Mouse (Mus musculus) megakaryocyte-erythroid progenitor cell, adult 5-6 weeks (primary cell): Measurements from ENCODE around the gene Kcnj10. TPM values are rescaled to one million over a fixed set of nuclear protein-coding genes. Genes with fewer than 3 reads are reported as not detected.
A peak's percentile ranks its signal among the peaks of the same experiment; 100 is the strongest.

Source experiments
- ATAC-seq: replicated peaks from 2 replicates; pipeline ENCODE4 v1.8.0; 2016; ENCODE audit warnings: mild to moderate bottlenecking, inconsistent platforms; ENCODE audit not compliant: severe bottlenecking, poor library complexity, low FRiP score, low TSS enrichment
- total RNA-seq, 2 experiments: library from RNA; stranded (forward) in 1 of 2; stranded (reverse) in 1 of 2; fragments of 200-1000, 215-1000 nt in 1 of 2; fragments of >200 nt in 1 of 2; fragmentation: Nextera tagmentation in 1 of 2; gene quantifications; 2 replicates each; pipeline ENCODE4 v1.2.3; 2014 to 2017

The Kcnj10 gene
- total RNA-seq, 2 experiments from 2014 or later: 0.75 TPM; not detected in 1

DNA sequence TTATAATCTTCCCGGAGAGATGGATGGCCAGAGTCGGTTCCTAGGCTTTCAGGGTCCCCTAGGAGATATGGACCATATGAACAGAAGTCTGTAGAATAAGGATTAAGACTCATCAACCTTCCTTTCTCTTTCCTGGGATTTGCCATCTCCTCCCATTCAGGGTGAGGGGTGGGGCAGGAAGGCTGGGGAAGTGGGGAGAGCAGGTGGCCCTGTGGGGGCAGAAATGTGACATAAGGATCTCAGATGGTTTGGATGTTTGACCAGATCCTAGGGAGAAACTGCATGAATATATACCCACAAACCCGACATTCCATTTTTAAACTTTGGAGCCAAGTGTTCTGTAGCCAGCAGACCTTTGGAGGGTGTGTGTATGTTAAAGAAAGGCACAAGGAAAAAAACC lies 13.0 kb upstream of the Kcnj10 start:
- ATAC-seq: no peak

DNA sequence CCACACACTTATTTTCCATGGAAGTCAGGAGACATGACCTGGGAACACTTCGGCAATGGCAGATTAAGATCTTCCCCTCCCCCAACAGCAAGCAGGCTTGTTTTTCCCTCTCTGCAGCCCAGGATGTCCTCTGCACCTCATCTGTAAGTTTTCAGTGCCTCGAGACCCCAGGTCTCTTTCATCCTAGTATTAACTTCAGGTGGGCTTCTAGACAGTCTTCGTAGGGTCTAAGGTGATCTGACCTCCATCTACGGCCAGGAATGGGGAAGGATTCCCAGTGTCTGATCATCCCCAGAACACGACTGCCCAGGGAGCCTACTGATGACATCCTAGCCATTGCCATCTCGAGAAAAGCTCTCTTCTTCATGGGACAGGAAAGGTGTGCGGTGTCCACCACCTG lies 12.5 kb upstream of the Kcnj10 start:
- no peak for ATAC-seq

DNA sequence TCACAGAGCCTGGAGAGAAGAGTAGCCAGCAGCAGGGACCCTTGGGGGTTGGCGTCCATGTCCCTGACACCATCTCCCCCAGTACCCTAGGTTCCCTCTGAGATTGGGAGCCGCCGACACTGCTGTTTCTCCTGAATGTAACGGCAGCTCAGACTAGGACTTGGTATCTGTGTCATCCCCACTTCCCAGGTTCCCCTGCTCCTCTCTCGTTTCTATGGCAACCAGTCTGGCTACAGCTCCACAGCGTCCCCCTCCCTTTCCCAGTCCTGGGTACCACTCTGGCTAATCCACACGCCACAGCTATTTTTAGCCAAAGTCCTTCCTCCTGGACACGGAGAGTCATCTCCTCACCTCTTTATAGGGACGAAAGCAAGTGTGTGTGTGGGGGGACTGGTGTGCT lies 11.9 kb upstream of the Kcnj10 start, which contains the start of gene Kcnj9:
TSS of gene Kcnj9 (minus strand) at position 188 of the 400 bp plus-strand sequence.
- no peak for ATAC-seq

DNA sequence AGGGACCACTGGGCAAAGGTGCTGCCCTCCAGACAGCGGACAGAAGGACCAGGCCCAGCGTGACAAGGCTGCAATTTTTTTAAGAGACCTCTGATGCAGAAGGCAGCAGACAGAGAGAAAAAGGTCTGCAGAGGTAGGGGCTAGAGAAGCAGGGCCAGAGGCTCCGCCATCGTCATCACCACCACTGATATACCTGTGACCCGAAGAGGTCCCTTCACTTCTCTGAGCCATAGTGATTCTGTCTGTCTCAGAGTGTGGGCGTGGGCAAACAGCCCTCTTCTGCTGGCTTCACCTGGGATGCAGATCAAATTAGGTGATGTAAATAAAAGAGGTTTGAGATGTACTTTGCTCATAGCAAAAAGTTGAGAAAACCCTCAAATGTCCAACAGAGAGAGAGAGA lies 11.4 kb upstream of the Kcnj10 start:
- no peak for ATAC-seq

DNA sequence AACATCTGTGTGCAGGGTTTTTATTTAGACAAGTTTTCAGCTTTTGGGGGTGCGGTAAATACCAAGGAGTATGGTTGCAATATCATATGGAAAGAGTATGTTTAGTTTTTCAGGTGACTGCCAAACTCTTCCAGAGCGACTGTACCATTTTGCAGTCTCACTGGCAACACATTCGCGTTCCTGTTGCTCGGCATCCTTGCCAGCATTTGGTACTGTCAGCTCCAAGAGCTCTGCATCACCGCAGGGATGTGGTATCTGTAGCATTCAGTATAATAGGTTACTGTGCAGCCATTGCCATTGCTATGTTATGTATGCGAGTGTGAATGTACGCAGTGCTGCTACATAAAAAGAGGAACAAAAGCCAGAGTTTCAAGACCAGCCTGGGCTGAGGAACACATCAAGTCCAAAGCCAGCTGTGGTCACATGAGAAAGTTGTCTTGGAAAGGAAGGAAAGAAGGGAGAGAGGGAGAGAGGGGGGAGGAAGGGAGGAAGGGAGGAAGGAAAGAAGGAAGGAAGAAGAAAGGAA lies 9.5 kb upstream of the Kcnj10 start:
- ATAC-seq: no peak

DNA sequence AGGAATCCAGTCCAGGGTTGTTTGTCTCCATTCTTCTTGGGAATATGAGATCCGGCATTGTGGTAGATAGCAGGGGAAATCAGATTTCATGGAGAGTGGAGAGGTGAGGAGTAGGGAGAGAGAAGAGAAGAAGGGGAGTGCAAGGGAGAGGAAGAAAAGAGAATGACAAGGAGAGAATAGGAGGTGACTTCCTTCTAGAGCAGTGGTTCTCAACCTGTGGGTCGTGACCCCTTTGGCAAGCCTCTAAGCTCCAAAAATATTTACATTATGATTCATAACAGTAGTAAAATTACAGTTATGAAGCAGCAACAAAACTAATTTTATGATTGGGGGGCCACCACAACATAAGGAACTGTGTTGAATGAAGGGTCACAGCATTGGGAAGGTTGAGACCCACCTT lies 8.1 kb upstream of the Kcnj10 start:
- ATAC-seq: no peak

DNA sequence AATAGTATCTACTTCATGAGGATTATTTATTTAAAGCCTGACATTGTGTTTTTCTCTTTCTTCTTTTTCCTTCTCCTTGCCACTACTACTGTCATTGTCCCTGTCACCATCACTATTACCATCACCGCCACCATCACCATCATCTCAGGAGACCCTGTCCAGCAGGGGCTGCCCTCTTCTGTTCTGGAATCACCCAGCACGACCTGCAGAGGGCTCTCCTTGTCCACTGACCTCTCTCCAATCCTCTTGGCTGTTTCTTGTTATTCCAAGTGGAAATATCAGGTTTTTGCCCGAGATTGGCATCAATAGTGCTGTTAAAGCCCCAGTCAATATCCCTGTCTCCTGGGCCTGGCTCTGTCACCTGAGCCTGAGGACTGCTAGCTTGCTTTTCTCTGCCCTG lies 7.5 kb upstream of the Kcnj10 start:
- no peak for ATAC-seq

DNA sequence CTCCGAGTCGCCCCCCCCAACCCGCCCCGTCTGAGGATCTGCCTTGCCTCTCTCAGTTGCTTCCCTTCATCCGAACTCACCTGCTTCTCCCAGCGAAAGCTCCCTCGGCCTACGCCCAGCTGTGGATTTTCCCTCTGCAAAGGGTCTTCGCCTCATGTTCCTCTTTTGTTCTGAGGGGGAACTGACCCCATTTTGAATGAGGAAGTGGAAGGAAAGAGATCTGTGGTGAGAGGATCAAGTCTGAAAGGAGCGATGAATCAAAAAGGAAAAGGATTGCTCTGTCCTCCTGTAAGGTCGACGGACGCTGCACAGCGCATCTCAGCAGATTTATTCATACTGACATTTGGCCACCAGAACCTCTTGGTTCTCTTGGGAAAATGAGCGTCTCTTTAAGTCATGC lies 5.2 kb upstream of the Kcnj10 start:
- no peak for ATAC-seq

DNA sequence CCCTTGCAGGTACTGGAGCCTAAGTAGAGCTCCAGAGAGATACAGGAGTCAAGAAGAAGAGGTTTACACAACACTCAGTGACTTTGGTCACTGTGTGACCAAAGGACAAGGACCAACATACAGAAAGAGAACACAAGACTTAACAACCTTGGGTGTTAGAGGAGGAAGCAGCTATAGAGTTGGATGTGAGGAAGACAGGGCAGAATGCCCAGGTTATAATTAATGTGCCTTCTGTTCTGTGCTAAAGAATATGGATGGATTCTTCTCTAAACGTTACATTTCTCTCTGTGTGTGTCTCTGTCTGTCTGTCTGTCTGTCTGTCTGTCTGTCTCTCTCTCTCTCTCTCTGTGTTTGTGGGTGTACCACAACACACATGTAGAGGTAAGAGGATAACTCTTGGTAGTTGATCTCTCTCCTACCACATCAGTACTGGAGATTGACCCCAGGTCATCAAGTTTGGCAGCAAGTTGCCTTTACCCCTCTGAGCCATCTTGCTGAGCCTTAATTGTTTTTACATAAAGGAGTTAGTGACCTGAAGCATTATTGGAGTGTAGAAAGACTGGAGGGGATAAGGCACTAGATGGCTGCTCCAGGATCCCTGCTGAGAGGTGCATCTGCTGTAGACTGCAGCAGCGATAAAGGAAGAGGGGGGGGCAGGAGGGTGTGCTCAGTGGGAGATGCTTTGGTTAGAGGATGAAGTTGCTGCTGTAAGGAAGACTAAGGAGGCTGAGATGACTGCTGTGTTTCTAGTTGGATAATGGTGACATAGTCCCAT lies 3.4 kb upstream of the Kcnj10 start:
- no peak for ATAC-seq

DNA sequence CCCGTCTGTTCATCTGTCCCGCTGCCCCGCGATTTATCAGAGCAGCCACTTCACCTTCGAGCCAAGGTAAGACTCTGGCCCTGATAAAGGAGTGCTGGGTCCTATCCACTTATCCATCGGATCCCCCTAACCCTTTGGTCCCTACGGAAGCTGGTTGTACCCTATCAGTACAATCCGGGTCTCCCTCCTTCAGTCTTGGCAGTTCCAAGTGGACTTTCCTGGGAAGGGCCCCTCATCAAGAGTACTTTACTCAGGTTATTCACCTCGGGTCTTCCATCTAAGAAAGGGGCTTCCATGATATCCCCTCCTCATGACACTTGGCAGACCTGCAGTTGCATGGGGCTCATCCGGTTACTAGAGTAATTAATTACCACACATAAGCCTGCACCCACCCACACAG lies 376 bp downstream of the Kcnj10 start:
- ATAC-seq: no peak

DNA sequence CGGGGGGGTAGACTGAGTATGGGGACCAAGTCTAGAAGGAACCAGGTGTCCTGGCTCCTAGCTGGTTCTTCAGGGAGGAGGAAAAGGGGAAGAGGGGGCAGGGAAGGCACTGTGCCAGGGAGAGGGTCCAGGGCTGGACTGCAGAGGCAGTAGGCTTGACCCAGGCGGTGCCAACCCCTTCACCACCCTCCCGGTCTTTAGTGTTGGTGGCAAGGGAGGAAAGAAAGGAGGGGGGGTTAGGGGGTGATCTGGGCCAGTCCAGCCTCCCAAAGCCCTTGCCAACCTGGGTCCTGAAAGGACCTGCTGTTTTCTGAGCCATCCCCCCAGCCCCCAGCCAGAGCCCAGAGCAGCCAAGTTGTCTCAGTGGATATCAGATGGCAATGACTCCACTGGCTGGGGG lies 1.7 kb downstream of the Kcnj10 start:
- no peak for ATAC-seq

DNA sequence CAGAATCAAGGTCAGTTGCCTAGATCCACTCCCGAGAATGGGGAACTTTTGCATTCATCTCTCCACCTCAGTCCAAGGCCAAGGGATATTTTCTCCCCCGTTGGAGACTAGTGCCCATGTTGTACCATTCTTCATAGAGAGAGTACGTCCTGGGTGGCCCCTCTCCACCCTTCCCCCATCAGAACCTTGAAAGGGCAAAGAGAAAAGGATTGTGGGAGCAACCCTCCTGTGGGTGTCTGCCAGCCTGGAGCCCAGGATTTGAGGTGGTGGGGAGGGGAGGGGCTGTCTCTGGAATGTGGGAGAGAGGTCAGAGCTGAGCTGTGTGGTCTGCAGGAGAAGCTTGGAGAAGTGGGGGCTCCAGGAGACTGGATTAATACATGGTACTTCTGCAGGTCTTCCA lies 2.9 kb downstream of the Kcnj10 start:
- ATAC-seq: no peak

DNA sequence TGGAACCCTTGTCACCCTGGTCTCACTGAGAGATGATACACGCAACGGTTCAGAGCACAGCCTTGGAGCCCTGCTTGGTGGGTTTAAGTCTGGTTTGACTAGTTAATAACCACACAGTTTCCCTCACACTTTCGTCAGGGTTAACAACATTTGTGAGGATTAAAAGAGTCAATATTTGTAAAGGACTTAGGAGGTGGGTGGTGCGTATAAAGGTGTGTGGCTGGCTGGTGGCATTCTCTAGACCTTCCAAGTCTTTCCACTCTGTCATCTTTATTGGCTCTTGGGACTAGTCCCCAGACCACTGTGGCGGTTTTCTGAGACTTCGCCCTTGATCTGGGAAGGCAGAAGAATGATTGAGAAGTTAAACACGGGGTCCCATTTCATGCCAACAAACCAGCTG lies 3.8 kb downstream of the Kcnj10 start:
- no peak for ATAC-seq

DNA sequence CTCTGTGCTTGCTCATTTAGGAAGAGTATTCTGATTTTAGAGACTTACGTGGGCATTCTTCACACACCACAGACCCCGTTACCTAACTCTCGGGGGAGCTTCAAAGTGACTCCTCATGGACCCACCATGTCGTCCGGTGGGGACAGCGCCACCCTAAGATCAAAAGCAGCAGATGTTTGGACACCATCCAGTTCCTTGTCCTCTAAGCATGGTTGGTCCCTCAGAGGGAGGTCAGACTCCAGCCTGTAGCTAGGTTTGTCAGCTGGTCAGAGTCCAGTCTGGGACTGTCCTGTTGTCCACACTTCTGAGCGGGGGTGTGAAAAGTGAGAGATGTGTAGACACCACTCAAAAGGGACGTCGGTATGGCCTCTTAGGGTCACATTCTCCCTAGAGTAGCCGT lies 5.7 kb downstream of the Kcnj10 start:
- no peak for ATAC-seq

DNA sequence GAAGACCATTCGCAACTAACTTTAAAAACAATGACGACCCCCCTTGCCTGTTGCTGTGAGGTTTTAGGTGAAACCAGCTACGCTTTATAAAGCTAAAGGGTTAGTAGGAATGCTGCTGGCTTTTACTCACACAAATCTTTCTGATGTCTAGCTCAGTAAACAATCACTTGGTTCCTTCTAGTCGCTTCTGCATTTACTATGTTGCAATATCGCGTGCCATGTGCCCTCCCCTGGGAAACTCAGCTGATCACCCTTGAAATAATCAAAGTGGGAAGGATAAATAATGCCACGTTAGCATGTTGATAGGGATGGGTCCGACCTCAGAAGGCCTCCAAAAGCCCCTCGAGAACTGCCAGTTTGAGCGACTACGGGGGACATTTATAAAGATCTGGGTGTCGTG lies 6.4 kb downstream of the Kcnj10 start:
- ATAC-seq: no peak

DNA sequence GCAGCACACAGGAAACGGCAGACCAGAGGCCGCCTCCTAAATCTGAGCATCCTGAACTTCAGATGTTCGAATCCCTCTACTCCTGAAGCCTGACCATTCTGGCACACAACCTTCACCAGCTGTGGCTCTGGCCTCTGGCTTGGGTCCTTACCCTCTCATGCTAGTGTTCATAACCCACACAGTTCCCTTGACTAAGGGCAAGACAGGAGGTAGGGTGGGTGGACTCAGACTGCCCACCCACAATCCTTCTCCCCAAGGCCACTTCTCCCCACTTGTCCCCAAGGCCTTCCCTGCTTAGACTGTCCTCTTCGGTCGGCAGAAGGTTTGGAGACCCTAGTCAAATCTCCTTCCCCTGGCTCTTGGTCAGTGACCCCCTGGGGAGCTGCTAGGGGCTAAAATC lies 8.5 kb downstream of the Kcnj10 start:
- no peak for ATAC-seq

DNA sequence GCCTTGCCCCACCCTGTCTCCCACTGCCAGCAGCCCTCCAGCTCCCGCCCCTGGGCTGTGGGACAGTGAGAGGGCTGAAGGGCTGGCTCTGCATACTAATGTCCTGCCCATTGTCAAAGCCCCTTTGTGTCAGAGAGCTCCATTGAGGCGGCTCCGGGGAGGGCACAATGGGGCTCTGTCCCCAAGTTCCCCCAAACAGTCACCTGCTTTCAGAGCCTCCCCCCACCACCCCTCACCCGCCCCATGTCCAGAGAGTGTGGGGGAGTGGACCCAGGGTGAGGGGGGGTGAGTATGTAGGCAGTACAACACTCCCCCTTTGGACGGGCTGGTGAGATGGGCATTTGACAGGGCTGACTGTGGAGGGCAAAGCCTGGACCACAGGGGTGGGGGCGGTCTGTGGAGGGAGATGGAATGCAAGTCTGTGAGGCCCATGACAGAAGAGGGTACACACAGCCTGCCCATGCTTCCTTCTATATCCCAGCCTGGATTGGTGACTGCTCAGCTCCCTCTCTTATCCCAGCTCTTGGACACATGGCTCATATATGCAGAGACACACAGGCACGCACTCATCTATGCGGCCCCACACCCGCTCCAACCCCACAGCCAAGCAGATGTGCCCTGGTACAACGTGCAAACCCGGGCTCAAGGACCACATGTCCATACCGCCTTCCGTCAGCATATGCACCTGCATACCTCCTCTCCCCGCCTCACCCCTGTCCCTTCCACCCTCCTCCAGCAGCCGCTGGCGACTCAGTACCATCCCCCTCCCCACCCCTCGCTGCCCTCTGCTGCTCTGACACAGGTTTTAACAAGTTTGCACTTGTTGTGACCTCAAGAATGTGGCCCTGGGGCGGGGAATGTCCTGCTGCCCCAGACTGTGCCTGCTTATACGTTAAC lies 9.2 kb downstream of the Kcnj10 start:
- ATAC-seq: no peak

DNA sequence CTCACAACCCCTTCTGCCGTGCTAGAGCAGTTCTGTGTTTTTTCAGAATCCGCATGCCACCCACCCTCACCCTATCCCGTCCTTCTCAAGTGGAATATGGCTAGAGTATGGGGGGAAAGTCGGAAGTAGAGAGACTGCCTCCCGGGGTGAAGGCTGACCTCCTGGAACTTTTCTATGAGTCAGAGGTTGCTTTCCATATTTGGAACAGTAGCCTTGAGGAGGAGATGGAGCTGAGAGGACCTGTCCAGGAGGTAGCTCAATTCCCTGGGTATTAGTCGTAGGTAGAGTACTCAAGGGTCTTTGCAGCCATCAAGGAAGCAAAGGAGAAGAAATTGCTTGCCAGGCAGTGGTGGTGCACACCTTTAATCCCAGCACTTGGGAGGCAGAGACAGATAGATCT lies 11.0 kb downstream of the Kcnj10 start:
- ATAC-seq: no peak

DNA sequence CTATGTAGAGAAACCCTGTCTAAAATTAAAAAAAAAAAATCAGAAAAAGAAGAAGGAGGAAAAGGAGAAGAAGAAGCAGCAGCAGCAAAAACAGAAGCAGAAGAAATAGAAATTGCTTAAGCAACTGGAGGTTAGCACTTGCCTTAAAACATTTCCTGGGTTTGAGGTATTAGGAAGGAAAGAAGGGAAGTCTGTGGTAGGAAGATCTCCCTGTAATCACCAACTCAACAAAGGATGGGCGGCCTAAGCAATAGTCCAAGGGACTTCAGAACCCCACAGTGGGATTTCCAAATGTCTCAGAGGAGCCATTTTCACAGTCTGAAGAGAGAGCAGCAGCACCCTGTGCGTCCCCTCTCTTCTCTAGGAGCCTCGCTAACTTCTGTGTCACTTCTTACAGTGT lies 11.4 kb downstream of the Kcnj10 start:
- no peak for ATAC-seq

DNA sequence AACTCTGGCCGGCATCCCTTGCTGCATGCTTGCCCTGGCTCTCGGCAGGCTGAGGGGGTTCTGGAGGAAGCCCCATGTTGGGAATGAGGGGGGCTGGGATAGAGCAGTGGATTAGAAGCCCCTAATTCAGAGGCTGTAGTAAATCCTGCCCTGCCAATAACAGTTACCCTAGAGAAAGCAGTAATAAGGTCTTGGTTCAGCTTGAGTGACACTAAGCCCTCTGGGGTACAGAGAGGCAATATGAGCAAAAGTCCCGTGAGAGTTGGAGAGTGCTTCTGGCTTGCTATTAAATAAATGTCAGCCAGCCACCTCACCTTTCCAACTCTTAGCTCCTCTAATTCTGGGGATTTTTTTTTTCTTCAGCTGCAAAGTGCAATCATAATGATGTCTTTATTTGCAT lies 14.3 kb downstream of the Kcnj10 start:
- ATAC-seq: no peak

DNA sequence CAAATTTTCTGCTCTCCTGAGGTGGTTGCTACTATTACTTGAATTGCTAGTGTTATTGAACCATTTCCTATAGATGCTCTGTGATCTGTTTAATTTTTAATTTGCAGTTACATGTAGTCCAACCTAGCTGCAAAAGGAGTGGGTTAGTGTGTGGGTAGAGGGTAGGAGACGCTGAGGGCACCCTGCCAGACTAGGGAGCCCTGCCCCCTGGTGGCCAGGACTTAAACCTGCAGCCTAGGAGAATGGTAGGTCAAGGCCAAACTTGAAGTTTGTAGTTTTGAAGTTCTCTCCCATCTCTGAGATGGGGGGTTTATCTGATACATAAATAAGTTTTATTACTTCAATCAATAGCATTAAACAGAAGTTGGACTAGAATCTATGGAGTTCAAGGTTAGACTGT lies 16.5 kb downstream of the Kcnj10 start:
- ATAC-seq: peak; percentile 91
